Mouse (Mus musculus) kidney, postnatal 36 days (tissue): ENCODE data around the gene Mical2.

ENCODE experiments used
- DNase-seq, 2 experiments: peaks; one replicate each; pipeline ENCODE4 v3.0.0; 2021 to 2022; ENCODE audit warnings: mixed read lengths in 2 of 2

Mical2 gene

DNA sequence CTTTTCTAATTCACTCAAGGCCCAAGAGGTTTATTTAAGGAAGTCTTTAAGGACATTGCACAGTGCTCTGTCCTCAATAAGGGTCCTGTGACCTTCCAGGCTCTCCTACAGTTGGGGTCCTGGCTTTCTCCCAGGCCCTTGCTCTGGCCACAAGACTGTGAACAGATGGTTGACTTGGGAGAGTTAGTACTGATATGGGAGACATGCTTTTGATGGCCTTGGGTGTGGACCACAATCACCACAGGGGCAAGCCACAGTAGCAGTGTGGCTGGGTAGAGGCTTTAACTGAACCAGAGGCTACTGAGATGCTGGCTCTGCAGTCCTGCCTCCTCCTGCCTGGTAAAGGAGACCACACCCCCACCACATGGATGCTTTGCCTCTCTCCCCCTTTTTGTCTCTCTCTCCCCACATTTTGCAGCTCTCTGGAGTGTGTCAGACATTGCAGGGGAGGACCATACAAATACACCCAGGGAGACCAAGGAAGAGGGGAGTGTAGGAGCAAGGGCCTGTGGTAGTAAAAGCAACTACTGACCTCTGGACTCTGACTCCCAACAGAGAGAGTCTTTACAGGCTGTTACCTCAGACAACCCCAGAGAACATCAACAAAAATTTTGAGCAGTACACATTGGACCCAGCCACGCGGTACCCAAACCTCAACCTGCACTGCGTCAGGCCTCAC lies 94.5 kb downstream of the Mical2 start:
- DNase-seq, result peak; percentile 40 to 67

DNA sequence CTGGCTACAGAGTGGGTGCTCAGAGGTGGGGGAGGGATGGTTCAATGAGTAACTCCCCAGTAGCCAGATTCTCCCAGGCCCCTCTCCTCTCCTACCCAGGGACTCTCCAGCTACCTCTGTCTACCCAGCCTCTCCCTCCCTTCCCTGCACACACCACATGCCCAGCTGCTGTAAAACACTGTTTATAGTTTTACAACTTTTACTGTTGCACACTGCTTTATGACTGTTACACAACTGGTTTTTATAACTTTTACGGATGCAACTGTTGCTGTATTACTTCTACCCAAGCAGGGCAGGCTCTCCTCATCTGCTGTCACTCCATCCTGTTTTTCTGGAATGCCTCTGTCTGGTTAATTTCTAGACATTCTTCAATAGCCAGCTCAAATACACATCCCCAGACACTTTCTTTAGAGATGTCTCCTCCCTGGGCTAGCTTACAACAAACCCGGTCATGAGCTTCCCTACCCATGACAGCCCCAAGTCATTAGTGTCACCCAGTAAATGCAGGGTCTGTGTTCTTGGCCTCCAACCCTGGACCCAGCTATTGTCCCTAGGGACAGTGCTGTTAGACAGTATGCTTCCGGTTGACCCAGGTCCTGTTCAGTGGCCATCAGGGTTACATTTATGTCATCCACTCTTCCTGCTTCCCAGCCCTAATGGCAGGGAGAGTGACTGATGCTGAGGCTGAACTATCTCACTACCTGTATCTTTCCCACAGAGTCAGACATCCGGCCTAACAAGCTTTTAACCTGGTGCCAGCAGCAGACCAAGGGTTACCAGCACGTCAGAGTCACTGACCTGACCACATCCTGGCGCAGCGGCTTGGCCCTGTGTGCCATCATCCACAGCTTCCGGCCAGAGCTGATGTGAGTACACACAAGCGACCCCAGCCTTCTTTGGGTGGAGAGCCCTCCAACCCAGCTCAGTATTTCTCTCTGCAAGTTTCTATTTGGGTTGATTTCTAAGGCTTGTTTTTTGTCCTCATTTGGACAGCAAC lies 96.4 kb downstream of the Mical2 start:
- DNase-seq, result peak in 1 of 2 experiments; percentile 42

DNA sequence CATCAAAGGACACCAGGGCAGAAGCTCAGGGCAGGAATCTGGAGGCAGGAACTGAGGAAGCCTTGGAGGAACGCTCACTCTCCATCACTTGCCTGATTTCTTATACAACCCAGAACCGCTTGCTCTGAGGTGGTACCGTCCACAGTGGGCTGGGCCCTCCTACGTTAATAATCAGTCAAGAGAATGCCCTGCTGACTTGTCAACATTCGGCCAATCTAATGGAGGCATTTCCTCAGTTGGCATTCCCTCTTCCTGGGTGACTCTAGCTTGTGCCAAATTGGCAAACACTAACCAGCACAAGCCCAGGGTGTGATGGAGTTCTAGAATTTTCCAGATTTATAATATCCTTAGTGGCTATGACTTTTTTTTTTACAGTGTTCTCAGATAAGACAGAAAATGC lies 98.9 kb downstream of the Mical2 start:
- peak; percentile 27 to 49 for DNase-seq

DNA sequence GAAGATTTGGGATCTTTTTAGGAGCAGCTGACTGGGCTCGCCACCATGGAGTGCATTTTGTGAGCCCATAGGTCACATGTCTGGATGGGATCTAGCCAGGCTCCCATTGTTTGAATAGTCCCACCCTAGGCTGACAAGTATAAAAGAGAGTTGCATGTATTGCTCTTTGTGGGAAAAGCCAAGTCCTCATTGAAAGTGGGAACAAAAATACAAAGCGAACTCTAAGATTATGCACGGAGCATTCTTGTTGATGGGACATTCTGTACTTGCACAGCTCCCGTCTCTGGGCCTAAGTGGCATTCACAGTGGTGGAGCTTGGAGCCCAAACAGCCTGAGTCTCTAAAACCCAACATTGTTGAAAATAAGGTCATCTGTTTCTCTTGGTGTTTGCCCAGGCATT lies 101.2 kb downstream of the Mical2 start:
- peak in 1 of 2 experiments; percentile 50 for DNase-seq

DNA sequence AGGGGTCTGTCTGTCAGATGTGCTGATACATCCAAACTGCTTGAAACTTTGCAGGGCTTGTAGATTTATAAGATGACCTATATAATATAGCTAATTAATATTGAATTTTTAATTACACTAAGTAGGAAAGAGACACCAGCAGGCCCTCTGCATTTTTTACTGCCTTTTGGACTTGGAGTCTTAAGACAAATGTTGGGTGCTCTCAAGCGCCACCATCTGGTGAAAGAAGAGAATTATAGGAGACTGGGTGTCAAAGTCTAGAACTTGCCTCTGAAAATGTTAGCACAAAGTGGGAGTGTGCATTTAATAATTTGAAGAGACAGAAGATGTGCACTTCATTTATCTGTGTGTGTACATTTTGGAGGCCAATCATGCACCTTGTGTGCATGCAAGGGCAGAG lies 103.3 kb downstream of the Mical2 start:
- peak; percentile 60 to 72 for DNase-seq

DNA sequence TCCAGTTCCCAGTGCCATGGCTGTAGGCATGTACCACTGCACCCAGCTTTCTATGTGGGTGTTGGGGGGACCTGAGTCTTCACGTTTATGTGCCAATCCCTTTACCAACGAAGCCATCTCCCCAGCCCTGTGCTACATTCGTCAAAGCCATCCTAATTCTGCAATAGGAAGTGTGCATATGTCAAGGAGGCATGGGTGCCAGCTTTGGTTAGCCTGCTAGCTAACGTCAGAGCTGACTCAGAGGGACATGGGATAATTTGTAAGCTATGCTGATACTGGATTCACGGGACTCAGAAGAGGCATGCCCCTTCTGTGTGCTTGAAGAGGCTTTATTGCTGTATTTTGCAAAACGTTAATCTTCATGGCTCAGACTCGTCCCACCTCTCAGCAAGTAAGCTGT lies 103.8 kb downstream of the Mical2 start:
- DNase-seq, result no peak

DNA sequence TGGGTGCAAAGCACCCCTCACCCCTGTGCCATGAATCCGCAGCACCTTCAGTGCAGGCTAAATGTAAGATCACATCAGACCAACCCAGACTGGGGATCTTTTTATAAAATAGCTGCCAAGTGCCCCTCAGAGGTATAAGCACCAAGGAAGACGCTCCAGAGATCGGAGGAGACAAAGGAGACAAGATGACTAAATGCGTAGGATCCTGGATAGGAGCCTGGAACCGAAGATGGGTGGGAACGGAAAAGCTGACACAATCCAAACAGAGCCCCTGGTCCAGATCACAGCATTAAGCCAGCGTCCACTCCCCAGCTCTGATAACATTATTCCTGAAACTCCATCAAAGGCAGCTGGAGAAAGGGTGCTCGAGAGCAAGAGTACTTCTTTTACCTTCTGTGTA lies 105.3 kb downstream of the Mical2 start:
- DNase-seq, result no peak

DNA sequence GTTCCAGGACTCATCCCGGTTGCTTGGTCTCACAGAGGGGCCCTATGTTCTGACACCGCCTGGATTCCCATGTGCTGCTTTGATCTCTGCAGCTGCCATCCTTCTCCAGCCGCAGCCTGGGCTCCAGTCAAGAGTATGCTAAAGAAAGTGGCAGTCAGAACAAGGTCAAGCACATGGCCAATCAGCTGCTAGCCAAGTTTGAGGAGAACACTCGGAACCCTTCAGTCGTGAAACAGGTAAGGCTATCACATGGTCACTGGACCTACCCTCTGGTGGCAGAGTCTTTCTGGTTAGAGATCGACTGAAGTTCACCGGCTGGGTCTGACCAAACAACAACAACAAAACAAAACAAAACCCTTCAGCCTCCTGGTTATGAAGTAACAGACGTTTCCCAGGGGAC lies 106.1 kb downstream of the Mical2 start:
- peak; percentile 50 to 54 for DNase-seq

DNA sequence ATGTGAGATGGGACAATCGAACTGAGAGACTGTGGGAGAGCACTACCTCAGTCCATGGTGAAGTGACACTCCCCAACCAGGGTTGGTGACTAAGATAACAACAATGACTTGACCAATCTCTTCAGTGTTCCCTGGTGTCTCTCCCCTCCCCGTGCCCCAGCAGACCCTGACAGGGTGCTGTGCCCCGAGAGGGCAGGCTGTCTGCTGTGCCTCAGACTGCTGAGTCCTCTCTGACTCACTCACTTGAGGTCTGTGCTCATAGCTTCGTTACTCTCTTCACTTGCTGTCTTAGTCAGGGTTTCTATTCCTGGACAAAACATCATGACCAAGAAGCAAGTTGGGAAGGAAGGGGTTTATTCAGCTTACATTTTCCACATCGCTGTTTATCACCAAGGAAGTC lies 106.8 kb downstream of the Mical2 start:
- DNase-seq, result no peak

DNA sequence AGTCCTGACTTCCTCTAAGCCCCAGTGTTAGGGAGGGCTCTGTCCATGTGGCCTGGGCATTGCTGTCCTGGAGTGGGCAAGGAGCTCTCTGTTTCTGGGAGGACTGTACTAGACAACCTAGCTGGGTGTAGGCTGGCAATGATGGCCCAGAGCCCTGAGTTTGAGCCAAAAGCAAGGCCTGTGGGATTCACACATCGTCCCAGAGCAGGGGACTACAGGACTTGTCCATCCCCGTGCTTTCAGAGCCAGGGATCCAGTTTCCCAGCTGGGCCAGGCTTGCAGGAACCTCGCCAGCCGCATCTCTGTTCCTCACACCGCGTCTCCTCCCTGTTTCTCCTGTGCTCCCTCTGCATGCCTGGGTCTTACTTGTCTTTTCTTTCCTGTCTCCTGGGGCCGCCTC lies 107.7 kb downstream of the Mical2 start:
- no peak for DNase-seq

DNA sequence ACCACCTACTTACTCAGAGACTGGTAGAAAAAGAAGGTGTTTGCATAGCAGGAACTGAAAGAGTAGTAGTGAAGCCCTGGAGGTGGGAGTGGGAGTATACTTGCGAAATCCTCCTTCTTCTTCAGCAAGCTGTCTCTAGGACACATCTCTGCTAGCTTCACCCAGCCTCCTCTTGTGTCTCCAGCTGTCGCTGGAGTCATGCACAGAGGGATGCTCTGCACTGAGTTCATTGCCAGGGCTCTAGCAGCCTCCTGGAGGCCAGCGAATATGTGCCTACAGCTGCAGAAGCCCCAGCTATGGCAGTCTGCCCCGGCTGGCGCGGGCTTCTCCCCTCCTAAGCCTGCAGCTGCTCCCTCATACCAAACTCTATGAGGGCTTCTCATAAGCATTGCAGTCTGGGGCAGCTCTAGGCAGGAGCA lies 110.6 kb downstream of the Mical2 start:
- no peak for DNase-seq

DNA sequence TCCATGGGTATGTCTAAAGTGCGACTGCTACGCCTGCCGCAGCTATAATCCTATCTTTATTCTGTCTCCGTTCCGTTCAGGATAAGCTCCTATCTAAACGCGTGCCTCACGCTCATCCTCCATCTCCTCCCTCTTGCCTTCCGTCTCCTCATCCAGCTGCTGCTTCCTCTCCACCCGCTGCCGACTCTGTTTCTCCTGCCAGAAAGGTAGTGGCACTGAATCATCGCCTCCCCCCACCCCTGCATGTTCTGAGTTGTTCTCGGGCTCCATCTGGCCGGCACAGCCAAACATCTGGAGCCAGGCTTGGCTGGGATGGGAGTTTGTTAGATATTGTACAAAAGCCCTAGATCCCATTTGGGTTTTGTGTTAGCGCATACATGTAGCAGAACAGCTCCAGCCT lies 111.1 kb downstream of the Mical2 start:
- no peak for DNase-seq

DNA sequence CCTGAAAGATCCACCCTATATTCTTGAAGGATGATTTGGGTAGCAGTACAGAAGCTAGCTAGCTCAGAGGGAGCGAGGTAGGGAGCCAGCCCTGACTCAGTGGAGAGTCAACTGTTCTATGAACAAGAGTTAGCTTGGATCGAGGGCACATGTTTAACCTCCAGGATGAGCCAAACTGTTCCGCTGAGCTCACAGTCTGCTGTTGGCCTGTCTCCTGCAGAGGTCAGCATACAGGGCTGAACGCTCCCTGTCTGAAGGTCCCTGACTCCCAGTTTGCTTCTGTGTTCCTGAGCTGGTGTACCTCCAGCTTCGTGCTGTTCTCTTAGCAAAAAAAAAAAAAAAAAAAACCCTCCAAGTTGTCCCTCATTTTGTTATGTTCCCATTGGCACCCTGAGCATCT lies 112.1 kb downstream of the Mical2 start:
- DNase-seq, result peak; percentile 28 to 38

DNA sequence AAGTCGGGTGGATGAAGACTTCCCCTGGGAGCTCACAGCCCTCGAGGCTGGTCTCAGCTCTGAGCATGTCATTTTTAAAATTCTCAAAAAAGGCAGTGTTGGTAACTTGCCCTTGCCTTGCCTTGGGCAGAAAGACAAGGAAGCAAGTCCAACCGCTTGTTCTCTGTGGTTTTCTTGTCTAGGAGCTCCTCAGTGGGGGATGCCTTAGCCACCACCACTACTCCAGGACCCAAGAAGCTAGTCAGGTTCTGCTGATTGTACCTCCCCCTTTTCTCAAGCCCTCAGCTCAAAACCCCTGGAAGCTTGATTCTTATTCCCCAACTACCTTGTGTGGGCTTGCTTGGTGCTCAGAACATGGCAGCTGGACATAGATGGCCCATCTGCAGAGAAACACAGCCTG lies 115.4 kb downstream of the Mical2 start:
- DNase-seq, result no peak

DNA sequence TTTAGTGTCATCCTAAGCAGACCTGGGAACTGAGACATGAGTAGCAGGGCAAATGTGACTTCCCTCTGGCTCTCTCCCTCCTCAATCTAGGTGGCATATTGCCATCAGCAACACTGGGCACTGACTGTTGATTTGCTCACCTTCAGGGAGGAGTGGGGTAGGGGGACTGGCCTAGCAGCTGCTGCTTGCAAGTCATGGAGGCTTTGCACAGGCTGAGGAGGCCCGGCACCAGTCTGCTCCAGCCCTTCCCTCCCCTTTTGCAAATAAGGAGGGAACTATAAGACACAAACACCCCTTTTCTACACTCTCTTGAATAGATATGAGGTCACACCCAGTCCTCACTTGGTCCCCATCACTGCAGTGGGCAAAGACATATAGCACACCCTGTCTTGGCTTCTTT lies 120.0 kb downstream of the Mical2 start:
- no peak for DNase-seq

DNA sequence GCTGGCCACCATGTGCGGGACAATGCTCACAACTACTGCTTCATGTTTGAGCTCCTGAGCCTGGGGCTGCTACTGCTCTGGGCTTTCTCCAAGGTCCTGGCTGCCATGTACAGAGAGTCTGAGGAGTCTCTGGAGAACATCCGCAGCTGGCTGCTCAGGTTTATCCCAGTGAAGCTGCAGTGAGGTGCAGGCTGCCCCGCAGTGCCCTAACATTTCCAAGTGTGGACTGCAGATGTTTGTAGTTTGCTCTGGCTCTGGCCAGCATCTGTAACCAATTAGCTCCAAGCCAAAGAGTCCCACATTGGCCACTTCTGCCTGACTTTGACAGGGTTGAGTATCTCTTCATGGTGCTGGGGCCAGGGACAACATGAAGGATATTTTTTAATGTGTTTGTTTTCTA lies 125.9 kb downstream of the Mical2 start:
- no peak for DNase-seq

DNA sequence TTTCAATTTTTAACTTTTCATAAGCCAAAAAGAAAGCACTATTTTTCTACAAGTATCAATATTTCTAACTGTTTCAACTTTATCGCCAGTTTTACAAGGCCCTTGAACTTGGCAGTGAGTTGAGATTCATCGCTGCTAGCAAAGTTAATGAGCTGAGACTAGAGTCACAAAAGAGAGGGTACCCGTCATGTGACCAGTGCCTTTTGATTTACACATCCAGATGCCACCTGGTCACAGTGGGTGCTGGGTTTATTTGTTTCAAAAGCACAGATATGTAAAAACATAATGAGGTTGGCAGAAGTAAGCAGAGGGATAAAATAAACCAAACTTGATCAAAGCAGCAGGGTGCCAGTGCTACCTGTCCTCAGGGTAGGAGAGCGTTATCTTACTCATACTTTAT lies 126.3 kb downstream of the Mical2 start:
- peak in 1 of 2 experiments; percentile 28 for DNase-seq

DNA sequence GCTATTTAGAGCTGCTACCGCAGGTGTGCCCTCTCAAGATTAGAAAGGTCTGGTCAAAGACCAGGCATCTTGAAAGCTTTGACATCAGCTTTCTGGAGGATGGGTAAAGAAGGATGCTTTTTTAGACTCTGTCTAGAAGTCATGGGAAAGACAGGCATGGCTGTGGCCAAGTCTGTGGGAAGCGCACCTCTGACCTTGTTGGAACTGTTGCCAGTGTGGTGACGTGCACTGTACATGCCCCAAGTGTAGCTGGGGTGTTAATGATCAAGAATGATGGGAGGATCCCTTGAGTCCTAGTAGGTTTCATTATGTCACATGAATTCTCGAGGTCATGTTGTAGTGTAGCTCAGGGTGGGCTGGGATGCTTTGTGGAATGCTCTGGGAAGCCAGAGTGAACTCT lies 127.4 kb downstream of the Mical2 start:
- peak; percentile 46 to 56 for DNase-seq

DNA sequence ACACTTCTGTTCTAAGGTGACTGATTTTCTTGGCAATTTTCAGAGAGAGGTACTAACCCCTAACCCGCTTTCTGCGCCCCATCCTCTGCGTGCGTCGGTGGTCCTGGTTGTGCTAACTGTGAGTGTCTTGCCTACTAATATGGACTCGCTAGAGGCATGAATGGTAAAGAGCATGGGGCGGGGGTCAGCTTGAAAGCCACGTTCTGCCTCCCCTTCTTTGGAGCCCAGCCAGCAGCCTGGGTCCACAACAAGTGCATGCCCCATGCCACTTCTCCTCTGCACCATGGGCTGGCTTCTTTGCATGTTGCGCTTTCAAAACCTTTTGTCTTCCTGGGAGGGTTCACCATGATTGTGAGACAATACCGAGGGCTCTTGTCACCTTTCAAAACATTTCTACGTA lies 128.3 kb downstream of the Mical2 start:
- no peak for DNase-seq

DNA sequence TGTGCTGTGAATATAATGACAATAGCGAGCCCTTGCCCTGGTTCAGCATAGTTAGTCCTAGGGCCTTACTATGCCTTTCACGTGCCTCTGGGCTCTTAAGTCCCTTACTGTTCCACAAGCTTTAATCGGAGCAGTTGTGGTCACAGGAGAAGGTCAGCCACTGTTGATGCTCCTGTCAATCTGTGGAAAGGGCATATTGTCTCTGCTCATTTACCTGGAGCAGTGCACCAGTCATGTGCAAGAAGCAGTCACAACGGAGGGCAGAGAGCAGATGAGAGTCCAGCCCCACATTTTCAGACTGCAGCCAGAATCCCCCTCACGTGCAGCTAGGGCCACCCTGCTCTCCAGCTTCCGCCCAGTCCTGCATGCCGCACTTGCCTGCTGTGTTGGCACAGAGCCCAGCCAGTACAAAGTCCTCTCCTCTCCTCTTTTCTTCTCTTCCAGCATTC lies 128.9 kb downstream of the Mical2 start:
- peak; percentile 89 to 92 for DNase-seq

DNA sequence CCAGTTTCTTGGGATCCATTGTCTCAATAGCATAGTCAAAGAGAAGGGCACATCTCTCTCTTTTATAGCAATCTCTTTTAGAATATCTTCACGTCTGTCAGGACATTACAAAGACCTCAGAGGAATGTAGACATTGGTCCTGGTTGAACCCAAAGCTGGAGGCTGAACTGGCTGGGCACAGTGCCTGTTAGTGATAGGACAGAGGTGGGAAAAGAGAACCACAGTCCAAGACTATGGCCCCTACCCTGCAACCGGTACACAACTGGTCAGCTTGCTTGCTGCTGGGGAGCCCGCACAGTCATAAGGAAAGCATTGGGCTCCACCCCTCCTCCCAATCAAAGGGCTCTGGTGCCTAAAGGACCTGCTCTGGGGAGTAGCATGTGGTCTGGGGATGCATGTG lies 133.9 kb downstream of the Mical2 start:
- DNase-seq, result no peak

DNA sequence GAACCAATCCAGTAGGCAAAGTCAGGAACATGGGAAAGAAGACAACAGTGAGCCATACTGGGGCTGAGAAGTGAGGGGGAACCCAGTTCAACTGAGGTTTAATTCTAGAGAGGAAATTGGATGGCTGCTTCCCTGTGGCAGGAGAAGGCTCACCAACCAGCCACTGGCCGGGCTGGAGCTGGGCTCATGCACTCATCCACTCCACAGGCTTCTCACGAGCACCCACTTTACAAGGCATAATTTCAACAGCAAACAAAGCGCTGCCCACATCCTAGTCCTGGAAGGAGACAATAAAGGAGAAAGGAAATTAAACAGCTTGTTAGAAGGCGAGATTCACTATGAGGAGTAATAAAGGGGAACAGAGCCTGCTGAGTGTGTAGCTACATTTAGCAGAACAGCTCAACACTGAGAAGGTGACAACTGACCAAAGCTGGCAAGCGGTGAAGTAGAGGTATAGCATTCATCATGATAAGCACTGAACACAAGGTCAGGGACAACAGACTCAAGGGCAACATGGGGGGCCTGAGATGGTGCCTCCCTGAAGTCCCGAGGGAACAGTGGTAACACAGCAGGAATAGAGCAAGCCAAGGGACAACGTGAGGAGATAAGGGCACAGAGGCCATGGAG lies 137.0 kb downstream of the Mical2 start:
- DNase-seq, result no peak

DNA sequence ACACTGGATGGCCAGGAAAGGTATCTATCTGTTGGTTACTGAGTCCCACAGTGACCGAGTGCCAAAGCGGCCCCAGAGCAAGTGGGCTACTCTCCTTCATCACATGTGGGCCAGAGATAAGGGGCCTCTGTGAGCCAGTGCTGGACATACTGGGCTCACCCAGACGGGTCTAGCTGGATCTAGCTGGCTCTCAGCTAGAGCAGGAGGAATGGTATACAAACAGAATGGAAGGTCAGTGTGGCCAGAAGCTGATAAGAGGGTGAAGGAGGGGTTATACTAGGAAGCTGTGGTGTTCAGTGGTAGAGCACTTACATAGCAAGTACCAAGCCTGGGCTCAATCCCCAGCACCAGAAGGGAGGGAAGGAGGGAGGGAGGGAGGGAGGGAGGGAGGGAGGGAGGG lies 140.2 kb downstream of the Mical2 start:
- DNase-seq, result no peak

DNA sequence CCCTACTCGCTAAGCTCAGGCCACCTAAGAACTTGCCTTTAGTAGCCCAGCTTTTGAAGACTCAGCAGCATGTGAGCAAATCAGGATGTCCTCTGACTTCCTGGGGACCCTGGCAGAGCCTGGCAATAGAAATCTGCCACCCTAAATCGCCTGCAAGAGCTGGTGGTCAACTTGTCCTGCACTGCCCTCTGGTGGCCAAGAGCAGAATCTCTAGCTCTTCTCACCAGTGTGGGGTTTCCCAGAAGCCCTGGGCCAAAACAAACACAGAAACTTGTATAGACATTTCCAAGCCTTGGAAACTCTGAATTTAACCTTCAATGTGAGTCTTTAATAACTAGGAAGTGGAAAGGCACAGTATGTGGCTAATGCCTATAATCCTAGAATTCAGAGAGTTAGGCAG lies 143.4 kb downstream of the Mical2 start:
- DNase-seq, result peak; percentile 86 to 92
